ENCODE assay signal across 8 mouse cellular contexts in the genomic region with DNA sequence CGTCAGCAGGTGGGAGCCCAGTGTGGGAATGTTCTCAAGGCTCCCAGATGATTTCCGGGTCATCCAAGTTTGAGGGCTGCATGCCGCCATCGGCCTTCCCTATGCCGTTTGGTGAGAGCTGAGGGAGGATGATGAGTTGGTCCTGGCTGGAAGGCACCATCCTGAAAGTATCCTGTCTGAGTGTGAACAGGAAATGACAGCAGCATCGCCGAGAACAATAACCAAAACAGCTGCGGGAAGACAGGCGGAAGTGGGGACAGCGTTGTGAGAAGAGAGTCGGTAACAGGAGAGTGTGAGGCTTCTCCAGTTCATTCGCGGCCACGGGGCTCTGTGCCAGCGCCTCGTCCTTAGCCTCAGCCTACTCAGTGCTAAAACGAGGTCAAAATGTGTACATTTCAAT. TPM values are rescaled to one million over a fixed set of nuclear protein-coding genes. Genes with fewer than 3 reads are reported as not detected.
DNase-seq lines count a peak whose midpoint lies in the region; ATAC-seq and TF ChIP-seq lines count a peak whose summit lies in the region.

No protein-coding gene starts in this region.

- intact Hi-C loops in heart, postnatal 10 days (cut with DNase I) = no loop called here

- TF ChIP-seq CTCF in liver, adult 2 months (IDR thresholded peaks at IDR 0.05; ENCODE audit: low read depth, low read length) = no peak
- TF ChIP-seq CTCF in liver, postnatal 0 days (IDR thresholded peaks at IDR 0.05; ENCODE audit: low read depth) = no peak

- H3K9ac ChIP-seq in liver, adult 2 months (ENCODE audit: low read depth, low read length) = no peak overlapping the region
- no peak overlapping the region for H3K9ac ChIP-seq in liver, postnatal 0 days (replicated peaks)

- no peaks in the 10 kb centered on the region for H3K27me3 ChIP-seq in liver, adult 2 months (ENCODE audit: control insufficient read depth, insufficient read depth, low read length)
- no peaks in the 10 kb centered on the region for H3K27me3 ChIP-seq in liver, postnatal 0 days (ENCODE audit: insufficient read depth, low read length)

- H3K27ac ChIP-seq in liver, adult 2 months (replicated peaks; ENCODE audit: insufficient read depth, low read depth, low read length) = peak overlapping the region; percentile 52
- H3K27ac ChIP-seq in liver, postnatal 0 days (ENCODE audit: low read depth) = no peak overlapping the region

- no peak overlapping the region for H3K4me2 ChIP-seq in liver, postnatal 0 days (ENCODE audit: low read depth, low read length)

- H3K9me3 ChIP-seq in liver, postnatal 0 days (ENCODE audit: low read length) = no peaks in the 10 kb centered on the region

- H3K36me3 ChIP-seq in liver, adult 2 months (ENCODE audit: control insufficient read depth, insufficient read depth, low read length) = no peaks in the 10 kb centered on the region
- H3K36me3 ChIP-seq in liver, postnatal 0 days (replicated peaks; ENCODE audit: insufficient read depth, low read length) = no peaks in the 10 kb centered on the region

- 65% methylated on average over 17 of the region's 17 CpGs for WGBS in liver, adult 2 months
- WGBS in liver, postnatal 0 days (ENCODE audit: insufficient replicate concordance) = 53% methylated on average over 17 of the region's 17 CpGs

- H3K79me2 ChIP-seq in liver, adult 2 months (ENCODE audit: control insufficient read depth, insufficient read depth, low read length) = no peaks in the 10 kb centered on the region

- peak; percentile 57 for TF ChIP-seq EP300 in liver, postnatal 0 days (IDR thresholded peaks at IDR 0.05; ENCODE audit: low read depth)

- ATAC-seq in liver, postnatal 0 days = peak; percentile 79

- no peak for TF ChIP-seq POLR2A in liver, adult 2 months (IDR thresholded peaks at IDR 0.05; ENCODE audit: extremely low read depth, insufficient read depth, low read length)

- peaks cover 6% of the 10 kb centered on the region; the same call in 1 of the 2 replicates for H3K4me1 ChIP-seq in liver, adult 2 months (ENCODE audit: control insufficient read depth, insufficient read depth, low read length)
- no peaks in the 10 kb centered on the region for H3K4me1 ChIP-seq in liver, postnatal 0 days (ENCODE audit: insufficient read depth)

- no peak overlapping the region for H3K4me3 ChIP-seq in liver, adult 2 months (ENCODE audit: insufficient read depth, low read depth, low read length)
- no peak overlapping the region for H3K4me3 ChIP-seq in liver, postnatal 0 days (ENCODE audit: low read depth, low read length)

- DNase-seq in liver, adult 2 months (ENCODE audit: extremely low read depth, low read depth, low spot score) = peak; percentile 39
- no peak for DNase-seq in liver
- DNase-seq in heart, postnatal 10 days = peak; percentile 67 to 68
- DNase-seq in liver, postnatal 0 days = peak; percentile 45
- DNase-seq in thymus, postnatal 10 days (ENCODE audit: low spot score in 2 of 2) = peak; percentile 67 to 73
- no peak for DNase-seq in urinary bladder, postnatal 4 days (ENCODE audit: low spot score in 2 of 2)
- no peak for DNase-seq in right cerebral cortex, postnatal 14 days
- no peak for DNase-seq in frontal cortex, adult 2 months (ENCODE audit: extremely low spot score in 1 of 2, low spot score in 1 of 2)

RNA-seq across cellular contexts. Expression of a gene that starts 30.7 kb away (rescaled TPM):
- total RNA-seq in liver, adult 2 months (2014; rRNA removed) = 3.9 and 4.2 TPM in 2 replicates
- polyA plus RNA-seq in liver, adult 2 months (2012; rRNA removed) = 2.6 and 2.8 TPM in 2 replicates
- 1,000 to 10,000 TPM; 1,648 to 1,721 TPM for total RNA-seq in heart, postnatal 10 days (2021)
- polyA plus RNA-seq in liver, postnatal 0 days (2015; fragmentation: Nextera tagmentation; extraction: Ambion mirVana) = 12.9 and 16.9 TPM in 2 replicates
- polyA plus RNA-seq in frontal cortex, adult 2 months (2012; rRNA removed) = 1,262 and 1,369 TPM in 2 replicates

RNA-seq across cellular contexts. Expression of a gene that starts 32.9 kb away (rescaled TPM):
- 4.2 and 6.9 TPM in 2 replicates for total RNA-seq in liver, adult 2 months (2014; rRNA removed)
- 1.8 and 3.0 TPM in 2 replicates for polyA plus RNA-seq in liver, adult 2 months (2012; rRNA removed)
- 10 to 100 TPM; 40.4 to 46.7 TPM for total RNA-seq in heart, postnatal 10 days (2021)
- polyA plus RNA-seq in liver, postnatal 0 days (2015; fragmentation: Nextera tagmentation; extraction: Ambion mirVana) = 5.6 and 6.2 TPM in 2 replicates
- 4.1 and 5.3 TPM in 2 replicates for polyA plus RNA-seq in frontal cortex, adult 2 months (2012; rRNA removed)

Comparison
In these comparisons a context has a peak if more than half of its experiments do, and no peak if none do; other contexts are left out.
1. DNase-seq: peak in liver, adult 2 months (single experiment), heart, postnatal 10 days (2 of 2), liver, postnatal 0 days (single experiment) and thymus, postnatal 10 days (2 of 2); none in liver (single experiment), urinary bladder, postnatal 4 days (0 of 2), right cerebral cortex, postnatal 14 days (single experiment) and frontal cortex, adult 2 months (0 of 2).
2. RNA of a gene that starts 30.7 kb away (polyA plus RNA-seq): 1,262 to 1,369 TPM in frontal cortex, adult 2 months; 12.9 to 16.9 TPM in liver, postnatal 0 days and 2.6 to 2.8 TPM in liver, adult 2 months; every median in the first group is over 10 times any median in the second.